Mouse (Mus musculus) cerebellum, adult (tissue): ENCODE data around the gene Atpaf2.
"Not testable (repeated sequence)": the region's sequence is repeated elsewhere in the genome, so short reads cannot be mapped to it uniquely, and the experiment has no call there.

Experiments used
- ATAC-seq: cut with Nextera tagmentation; 2 replicates; pipeline ENCODE4 v1.9.2; 2017; ENCODE audit warnings: mild to moderate bottlenecking, moderate library complexity, mixed read lengths; ENCODE audit not compliant: insufficient number of reproducible peaks, low FRiP score, low TSS enrichment

Gene Atpaf2

DNA sequence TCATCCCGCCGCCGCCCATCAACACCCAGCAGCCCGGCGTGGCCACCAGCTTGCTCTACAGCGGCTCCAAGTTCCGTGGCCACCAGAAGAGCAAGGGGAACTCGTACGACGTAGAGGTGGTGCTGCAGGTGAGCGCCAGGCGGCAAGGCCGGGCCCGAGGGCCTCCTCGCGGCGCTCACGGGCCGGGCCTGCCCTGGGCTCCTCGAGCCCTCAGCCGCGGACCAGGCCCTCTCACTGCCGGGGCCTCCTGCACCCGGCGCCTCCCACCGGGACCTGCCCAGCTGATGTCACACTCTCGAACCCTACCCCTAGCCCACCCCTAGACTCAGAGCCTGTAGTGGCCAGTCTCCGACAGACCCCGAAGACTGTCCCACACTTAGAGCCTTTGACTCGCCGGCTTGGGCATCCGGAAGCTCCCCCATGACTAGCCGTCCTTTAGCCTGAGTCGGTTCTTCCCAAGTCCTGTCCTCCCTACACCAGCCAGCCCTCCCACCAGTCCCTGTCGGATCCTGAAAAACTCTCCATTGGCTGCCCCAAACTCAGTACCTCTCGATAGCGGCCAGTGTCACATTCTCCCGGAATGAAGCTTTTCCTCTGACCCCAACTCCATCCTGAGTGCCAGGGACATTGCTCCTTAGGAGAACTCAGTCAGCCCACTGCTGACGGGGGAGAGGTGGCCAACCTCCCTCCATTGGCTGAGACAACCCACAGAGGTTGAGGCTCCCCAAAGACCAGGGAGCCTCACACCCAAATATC is at the start of gene Atpaf2:
Gene Atpaf2 (minus strand): TSS at position 741 of the 756 bp plus-strand sequence.
- peak; percentile 41; the same call in 1 of the 2 replicates for ATAC-seq

DNA sequence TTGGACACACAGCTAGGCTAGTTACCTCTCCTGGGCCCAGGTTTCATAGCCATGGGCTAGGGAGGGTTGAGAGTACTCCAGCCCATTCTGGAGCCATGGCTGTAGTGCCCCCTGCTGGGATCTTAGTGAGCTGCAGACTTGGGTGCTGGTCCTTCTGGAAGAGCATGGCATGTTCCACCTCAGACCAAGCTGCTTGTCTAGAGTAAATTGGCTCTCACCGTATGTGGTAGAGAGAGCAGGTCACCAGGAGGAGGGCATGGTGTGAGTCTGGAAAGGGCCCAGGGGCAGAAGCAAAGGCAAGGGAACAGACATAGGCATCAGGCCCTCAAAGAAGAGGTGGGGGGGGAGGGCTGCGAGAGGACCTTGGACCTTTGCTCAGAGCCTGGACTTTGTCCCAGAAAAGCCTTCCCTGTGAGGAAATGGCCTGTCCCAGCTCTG is 47.7 kb upstream of the Atpaf2 start:
- ATAC-seq, result peak; percentile 66; the same call in 1 of the 2 replicates

DNA sequence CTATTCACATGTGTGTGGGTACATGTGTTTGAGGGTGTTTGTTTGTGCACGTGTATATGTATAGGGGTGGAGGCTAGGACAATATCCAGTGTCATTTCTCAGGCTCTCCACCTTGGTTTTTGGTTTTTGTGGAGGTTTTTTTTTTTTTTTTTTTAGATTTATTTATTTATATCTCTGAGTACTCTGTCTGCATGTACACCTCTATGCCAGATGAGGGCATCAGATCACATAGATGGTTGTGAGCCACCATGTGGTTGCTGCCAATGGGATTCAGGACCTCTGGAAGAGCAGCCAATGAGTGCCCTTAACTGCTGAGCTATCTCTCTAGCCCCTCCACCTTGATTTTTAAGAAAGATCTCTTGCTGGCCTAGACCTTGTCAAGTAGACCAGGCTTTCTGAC is 39.7 kb upstream of the Atpaf2 start:
- no peak for ATAC-seq

DNA sequence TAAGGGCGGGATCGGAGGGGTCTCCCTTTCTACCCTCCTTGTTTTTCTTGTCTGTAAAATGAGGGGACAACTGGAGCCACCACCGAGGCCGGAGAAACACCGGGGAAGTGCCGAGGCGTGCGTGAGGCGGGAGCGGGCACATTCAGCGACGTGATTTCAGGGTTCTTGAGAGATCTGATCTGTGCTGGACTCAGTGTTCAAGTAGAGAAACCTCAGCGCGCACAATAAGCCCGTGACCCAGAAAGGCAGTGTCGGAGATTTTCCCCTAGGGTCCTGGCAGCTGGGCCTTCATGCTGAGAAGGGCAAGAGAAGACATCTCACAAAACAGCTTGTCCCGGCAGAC is 36.5 kb upstream of the Atpaf2 start:
- ATAC-seq, result peak; percentile 22; the same call in 1 of the 2 replicates

DNA sequence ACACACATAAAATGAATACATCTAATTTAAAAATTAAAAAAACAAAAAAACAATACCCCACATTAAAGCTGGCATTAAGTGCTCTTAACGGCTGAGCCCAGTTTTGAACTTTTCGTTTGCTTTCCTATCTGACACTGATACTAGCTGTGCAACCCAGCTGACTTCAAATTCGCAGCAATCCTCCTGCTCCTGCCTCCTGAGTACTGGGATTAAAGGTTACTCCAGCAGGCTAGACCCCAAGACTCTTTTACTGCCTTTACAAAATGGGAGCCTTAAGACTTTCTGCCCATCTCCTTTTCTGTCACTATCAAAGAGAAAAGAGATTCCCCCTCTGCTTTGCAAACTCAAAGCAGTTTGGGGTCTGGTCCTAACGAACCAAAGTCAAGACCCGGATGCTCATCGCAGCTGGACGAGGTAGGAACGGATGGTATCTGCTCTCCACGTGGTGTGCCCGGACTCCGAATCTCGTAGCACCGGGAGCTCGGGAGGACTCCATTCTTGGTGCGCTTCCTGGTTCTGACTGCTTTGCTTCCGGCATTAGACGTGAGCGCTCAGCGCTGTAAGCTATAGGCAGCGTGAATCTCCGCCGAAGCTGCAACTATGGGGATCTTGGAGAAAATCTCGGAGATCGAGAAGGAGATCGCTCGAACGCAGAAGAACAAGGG is 36.0 kb upstream of the Atpaf2 start, which contains the start of gene Drg2:
Gene Drg2 (plus strand): TSS at position 512 of the 665 bp plus-strand sequence.
- peak; percentile 84; the same call in 1 of the 2 replicates for ATAC-seq

DNA sequence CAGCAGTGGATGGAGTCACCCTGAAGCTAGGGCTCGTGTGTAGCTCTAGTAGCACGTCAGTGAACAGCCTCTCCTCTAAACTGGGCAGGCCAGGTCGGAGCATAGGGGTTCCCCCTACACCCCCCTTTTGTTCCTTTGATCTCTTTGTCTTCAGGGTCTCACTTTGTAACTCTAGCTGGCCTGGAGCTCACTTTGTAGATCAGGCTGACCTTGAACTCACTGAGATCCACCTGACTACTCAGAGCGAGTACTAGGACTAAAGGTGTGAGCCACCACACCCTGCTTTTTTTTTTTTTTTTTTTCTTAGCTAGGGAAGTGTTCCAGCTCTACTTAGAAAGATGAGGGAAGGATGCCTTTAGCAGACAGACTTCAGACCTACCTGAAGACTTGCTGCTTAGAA is 25.8 kb upstream of the Atpaf2 start:
- no peak for ATAC-seq

DNA sequence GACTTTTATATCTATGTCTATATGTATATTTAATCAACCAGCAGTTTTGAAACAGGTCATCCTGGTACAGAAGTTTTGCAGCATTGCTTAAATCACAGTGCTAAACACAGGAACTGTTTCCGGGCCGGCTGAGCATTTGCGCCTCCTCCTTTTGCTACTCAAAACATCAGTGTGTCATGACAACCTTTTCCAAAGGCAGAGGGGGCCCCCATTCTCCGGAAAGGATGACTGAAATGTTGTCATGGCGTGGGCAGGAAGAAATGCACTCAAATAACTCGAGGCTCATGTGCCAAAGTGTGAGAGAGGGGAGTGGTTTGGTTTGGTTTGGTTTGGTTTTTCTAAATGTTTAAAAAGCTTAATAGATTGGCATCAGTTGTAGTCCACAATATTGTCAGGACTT is 24.6 kb upstream of the Atpaf2 start:
- ATAC-seq, result no peak

DNA sequence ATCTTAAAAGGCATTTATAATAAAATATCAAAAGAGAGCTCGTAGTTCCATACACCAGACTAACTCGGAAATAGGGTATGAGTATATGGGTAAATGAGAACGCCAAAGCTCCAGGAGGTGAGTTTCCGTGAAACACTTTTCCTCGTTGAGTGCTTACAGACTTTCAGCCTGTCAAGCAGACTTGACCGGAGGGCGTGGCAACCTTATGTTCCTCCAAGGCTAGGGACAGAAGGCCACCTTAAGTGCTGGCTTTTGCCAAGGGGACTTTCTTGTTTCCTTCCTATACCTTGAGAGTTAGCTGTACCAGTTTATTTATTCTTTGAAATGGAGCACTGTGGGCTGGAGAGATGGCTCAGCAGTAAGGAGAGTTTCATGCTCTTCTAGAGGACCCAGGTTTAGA is 21.9 kb upstream of the Atpaf2 start:
- no peak for ATAC-seq

DNA sequence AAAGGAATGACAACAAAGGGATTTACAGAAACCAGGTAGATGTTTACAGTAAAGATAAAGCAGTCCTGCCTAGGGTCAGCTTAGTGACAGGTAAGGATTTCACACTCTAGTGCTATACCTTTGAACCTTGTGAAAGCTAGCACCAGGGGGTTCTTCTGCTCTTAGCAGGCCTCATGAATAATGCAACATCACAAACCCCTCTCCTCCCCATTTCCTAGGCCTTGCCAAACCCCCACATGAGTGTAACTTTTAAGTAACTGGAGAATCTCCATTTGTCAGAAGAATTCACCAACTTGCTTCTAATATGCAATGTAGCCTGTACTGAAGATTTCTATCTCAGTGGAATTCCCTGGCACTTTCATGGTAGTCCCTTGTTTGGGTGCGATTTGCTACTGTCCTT is 21.4 kb upstream of the Atpaf2 start:
- not testable (repeated sequence) for ATAC-seq

DNA sequence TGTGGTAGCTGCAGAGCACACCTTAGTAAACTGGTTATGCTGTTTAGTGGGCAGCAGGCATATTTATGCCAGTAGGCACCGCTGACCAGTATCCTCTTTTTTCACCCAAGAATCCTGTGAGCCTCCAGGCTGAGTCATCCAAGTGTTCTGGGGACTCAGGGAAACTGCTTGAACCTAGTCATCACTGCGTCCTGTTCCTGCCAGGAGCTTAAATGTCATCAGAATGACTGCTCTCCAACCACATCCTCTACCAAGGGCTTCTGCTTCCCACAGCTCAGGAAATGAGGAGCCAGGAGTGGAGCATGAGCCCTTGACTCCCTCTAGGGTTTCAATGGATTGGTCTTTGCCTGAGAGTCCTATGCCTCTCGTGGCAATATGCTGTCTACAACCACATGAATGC is 18.4 kb upstream of the Atpaf2 start:
- no peak for ATAC-seq

DNA sequence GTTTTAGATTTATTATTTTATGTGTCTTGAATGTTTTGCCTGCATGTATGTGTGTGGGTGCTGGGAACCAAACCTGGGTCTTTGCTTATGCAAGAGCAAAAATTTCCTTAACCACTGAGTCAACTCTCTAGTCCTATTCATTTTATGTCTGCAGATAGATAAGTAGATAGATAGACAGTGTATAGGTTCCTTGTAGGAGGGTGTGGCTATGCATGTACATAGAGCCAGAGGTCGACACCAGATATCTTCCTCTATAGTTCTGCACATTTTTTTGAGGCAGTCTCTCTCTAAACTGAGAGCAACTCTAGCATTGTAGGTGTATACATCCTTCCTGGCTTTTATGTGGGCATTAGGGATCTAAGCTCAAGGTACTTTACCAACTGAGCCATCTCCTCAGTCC is 16.9 kb upstream of the Atpaf2 start:
- ATAC-seq, result no peak

DNA sequence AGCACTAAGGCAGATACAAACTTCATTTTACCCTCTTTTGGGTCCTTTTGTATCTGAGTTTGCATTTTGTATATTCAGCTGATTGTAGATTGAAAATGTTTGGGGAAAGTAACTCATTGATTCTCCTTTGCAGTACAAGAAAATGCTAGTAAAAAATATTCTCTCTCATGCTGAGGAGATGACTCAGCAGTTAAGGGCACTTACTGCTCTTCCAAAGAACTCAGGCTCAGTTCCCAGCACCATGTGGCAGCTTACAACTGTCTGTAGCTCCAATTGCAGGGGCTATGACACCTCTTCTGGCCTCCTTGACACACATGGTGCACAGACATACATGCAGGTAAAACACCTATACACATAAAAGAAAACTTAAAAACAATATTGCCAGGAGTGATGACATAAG is 15.2 kb upstream of the Atpaf2 start:
- ATAC-seq, result no peak

DNA sequence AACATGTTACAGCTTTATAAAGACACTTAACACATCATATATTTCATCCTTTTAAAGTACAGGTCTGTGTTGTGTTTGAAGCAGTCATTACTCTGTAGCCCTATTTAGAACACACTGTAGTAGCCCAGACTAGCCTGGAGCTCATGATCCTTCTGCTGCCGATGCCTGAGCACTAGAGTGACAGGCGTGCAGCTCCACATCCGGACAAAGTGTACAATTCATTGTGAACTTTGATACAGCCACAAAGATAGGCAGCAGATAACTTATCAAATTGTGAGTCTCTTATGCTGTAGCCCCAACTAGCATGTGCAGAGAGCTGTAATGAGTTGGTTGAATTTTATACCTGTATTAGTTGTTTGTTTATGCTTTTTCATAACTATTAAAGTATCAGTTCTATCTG is 9.4 kb upstream of the Atpaf2 start:
- no peak for ATAC-seq

DNA sequence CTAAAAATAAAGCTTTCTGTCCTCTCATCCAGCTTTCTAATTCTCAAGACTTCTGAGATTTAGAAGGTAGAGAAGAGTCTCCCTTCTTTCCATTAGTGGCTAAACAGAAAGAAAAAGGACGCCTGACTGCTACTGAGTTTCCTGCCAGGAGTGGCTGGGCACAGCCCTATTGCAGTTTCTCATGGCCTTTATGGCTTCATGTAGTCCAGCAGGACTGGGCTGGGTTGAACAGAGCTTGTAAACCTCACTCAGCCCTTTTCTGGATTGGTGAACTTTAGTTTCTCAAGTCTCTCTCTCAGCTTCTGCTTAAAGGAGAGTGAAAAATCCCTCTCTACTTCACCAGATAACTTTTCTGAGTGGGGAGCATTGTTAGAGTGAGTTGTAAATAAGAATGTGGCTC is 8.2 kb upstream of the Atpaf2 start:
- no peak for ATAC-seq

DNA sequence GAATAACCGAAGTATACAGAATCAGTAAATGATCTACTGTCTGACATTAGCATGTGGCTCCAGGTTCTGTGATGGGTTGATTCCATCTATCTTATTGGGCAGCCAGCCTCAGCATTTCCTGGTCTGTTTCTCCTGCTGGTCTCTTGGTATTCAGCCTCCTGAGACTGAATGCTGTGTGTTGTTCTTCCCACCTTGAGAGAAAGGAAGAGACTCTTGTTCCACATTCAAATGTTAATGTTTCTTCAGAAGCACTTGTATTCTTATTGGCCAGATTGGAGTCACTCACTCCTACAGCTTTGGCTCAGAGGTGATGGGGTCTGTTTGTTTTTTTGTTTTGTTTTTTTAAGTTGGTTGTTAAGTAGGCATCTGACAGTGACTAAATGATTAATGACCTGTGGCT is 4.7 kb upstream of the Atpaf2 start:
- ATAC-seq, result no peak

DNA sequence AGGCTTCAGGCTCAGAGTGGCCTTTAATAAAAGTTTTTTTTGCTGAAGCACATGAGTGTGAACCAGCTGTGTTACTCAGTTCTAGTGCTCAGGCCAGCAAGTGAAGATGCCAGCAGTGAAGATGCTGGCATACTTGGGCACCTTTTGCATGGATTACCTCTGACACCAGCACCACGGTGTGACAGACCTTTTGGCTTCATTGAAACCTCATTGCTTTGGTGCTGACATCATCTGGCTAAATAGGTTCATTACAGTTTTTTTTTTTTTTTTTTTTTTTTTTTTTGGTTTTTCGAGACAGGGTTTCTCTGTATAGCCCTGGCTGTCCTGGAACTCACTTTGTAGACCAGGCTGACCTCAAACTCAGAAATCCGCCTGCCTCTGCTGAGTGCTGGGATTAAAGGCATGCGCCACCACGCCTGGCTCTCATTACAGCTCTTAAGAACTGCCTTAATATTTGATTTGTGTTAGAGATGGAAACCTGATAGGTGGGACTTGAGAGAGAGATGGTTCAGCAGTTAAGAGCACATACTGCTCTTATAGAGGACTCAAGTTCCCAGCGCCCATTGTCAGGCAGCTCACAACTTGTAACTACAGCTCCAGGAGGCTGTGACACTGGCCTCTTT is 3.9 kb upstream of the Atpaf2 start:
- no peak for ATAC-seq

DNA sequence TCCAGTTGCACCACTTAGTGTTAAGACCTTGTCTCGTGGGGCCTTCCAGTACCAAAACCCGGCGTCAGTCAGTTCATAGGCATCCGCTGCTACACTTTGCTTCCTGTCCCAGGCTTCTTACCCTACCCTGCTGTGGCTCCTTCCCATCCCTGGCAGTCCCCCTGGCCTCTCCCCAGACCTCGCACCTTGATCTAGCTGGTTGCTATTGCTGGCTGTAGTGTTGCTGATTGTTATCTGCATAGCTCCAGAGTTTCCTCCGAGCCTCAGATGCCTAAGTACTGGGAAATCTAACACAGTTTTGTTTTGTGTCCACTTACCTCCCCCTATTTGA is 181 bp upstream of the Atpaf2 start:
- ATAC-seq, result no peak

DNA sequence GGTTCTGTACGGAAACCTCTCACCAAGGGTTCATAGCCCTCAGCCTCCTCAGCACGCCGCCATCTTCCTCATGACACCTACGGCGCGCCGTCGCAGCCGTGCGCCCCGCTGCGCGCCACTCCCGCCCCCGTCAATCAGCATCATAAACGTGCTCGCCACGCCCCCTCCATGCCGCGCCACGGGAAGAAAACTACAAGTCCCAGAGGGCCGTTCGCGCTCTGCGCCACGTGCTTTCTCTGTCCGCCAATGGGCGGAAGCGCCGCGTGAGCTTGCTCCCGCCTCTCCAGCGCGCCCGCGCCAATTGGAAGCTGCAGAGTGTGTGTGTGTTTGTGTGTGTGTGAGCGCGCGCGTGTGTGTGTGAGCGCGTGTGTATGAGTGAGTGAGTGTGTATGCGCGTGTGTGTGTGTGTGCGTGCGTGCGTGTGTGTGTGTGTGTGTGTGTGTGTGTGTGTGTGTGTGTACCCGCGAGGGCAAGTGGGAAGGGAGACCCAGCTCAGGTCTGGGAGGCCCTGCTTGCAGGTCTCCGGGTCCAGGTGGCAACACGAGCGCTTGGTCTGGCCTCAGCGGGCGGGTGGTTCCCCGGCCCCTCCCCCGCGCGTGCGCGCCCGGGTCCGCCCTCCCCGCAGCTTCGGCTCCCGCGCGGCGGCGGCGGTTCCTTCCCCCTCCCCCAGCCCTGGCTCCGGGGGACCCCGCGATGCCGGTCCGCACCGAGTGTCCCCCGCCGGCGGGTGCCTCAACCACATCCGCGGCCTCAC is 1.1 kb downstream of the Atpaf2 start, which contains the start of gene Gid4:
Gene Gid4 (plus strand): TSS at position 183 of the 754 bp plus-strand sequence.
- ATAC-seq, result peak; percentile 84

DNA sequence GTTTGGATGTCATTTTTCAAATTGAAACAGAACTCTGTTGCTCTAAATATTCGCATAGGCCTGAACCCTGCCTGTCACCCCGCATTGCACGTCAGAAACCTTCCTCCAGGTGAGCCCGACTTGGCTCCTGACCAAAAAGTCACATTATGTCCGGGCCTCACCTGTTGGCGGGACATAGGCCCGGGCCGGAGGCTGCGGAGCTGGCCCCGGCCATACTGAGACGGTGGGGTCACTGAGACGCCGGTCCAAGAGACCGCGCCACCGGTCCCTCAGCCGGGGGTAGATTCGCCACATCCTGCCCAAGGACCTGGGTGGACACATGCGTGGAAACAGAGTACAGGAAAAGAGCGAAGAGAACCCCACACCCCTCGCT is 1.7 kb downstream of the Atpaf2 start:
- no peak for ATAC-seq

DNA sequence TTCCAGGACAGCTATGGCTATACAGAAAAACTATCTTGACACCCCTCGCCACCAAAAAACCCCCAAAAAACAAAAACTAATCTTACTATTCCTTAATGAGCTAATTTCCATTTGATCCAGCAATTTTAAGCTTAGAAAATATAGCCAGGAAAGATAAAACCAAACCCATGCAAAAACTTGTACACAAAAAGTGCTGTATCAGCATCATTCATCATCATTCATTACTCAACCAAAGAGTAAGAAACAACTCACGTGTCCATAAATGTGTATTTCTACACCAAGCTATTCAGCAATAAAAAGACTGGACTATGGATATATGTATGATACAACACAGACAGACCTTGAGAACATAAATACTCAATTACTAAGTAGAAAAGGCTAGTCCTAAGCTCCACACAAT is 5.3 kb downstream of the Atpaf2 start:
- ATAC-seq, result no peak

DNA sequence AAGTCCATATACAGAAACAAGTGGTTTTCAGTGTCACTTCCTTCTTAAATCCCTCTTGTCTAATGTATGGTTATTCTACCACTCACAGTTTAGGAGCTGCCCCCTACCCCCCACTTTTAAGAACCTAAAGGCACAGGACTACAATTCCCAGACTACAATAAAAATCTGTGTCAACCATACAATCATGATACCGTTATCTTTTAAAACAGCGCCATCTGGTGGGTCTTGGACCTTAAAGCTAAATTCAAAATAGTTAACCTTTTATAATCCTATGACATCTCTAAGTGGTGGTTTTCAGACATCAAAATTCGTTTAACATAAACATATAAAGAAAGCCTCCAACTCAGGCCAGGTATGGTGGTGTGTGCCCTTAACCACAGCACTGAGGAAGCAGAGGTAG is 6.1 kb downstream of the Atpaf2 start:
- no peak for ATAC-seq
